Mouse (Mus musculus) cerebellum, adult 11 months (tissue): ENCODE measurements at regions not wholly inside any gene's neighbourhood (a gene's known extent, or its start where the extent isn't known, plus 50 kb on each side); places are given as distances from the start of the nearest gene placed in this dataset.

Experiments
- DNase-seq: peaks from one replicate; pipeline ENCODE4 v3.0.0; 2022

DNA sequence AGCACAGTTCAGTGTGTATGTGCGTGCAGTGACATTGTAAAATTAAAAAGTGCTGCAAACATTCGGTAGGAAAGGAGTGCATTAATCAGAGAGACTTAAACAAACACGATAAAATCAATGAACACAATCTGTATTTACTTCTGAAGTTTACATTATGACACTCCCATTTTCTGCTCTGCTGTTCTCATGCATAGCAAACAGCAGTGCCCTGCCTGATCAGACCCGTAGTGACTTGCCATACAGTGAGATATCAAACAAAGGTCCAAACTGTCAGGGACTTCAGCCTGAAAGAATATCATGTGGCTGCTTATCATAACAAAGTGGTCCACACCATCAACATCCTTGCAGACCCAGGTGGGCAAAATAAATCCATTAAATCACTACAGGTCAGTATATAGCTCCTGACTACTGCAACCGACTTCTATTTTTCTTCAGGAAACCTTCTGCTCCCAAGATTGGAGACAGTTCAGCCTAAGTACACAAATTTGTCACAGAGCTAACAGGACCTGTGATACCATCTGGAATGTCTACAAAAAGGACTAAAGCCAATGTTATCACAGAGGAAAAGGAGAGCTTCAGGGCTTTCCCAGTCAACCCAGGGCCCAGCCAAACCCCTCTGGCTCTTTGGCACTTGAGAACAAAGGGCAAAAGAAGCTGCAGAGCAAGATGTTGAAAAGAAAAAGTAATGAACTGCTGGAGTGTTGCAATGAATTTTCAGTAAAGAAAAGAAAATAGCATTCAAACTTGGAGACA lies 495.8 kb downstream of the Trib2 start:
- no peak for DNase-seq

DNA sequence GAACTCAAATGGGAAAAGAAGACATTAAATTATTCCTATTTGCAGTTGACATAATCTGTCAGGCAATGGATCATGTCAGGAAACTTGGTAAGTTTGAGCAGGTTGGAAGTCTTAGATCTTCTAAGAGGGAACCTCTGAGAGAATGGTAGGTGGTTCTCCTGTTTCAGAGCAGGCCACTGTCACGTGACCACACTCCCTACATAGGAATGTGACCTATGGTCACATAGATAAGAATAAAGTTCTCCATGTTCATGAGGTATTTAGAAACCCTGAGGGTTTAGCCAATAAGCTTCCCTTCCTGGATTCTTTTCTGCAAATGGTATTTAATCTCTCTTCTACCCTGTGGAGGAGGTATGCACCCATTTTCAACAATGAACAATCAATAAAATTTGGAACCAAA lies 497.1 kb downstream of the Trib2 start:
- DNase-seq, result no peak

DNA sequence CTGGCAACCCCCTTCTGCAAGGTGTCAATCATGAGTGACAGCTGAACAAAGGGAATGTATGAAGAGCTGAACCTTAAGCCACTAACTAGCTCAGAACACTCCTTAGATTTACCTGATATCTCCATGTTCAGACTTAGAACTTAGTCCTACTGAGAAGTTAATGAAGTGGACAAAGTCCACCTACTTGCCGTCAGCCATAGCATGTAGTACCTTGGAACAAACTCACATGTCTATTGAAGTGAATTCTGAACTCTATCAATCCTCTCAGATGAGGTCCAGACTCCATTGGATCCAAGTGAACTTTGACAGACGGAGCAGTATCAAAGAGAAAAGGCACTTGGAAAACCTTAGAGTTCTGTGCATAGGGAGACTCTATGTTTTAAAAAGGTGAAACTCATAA lies 521.8 kb downstream of the Trib2 start:
- DNase-seq, result no peak

DNA sequence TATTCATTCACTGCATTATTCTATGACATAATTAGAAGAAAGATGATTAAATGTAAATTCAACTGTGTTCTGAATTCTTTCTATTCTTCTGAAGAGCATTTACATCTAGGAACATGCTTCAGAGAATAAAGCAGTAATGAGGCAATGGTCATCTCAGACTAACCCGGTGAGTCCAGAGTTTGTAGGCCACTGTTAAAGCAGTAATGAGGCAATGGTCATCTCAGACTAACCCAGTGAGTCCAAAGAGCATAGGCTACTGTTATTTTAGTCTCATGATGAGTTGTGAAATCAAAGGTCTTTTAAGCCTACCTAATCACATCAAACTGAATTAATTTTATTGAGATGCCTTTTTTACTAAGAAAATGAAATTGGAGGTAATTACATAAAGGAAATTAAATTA lies 554.6 kb downstream of the Trib2 start:
- DNase-seq, result no peak

- DNase-seq, result no peak
Observed at GRCm38 (mm10) chr12:15261604-15262003, 555.1 kb downstream of the Trib2 start.

DNA sequence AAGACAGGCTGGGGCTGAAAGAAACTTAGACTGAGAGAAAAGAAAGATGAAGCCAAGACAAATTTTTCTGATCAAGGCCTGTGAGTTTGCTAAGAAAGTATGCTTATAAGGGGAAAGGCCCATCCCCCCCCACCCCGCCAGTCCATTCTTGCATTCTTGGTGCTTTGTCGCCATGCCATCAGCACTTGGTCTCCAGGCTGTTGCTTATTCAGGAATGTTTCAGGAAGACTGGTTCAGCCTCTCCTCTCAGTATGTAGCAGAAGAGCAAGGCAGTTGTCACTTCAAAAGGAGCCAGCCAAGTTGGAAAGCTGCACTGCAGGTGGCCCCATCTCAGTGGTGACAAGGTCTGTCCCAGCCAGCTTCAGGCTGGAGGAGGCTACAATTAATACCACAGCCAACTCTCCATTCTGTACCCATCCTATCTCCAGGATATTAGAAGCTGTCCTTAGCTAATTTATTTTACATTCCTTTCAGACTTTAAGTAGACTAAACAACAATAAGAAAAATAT lies 555.8 kb downstream of the Trib2 start:
- no peak for DNase-seq

- DNase-seq, result no peak
Observed at GRCm38 (mm10) chr12:15244966-15245365, 571.8 kb downstream of the Trib2 start.

GRCm38 (mm10) chr12:15222497-15223170 lies 594.1 kb downstream of the Trib2 start:
- DNase-seq, result no peak

- DNase-seq, result no peak
Observed at GRCm38 (mm10) chr12:15218504-15218903, 598.2 kb downstream of the Trib2 start.

DNA sequence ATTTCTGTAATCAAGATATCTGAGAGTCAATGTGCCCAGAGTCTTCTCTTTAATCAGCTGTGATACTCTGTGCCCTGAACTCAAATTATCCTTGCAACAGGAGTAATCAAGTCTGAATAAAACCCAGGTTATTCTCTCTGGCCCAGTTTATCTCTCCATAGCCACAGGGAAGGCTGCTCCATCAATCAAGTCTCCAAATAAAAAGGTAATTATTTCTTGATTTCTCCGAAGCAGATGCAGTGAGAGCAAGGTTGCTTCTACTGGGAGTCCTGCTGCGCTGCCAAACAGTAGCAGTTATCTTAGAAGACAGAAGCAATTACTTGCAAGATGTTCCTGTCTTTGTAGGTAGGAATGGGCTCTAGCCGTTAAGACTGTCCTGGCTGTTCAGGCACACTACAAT lies 600.5 kb downstream of the Trib2 start:
- no peak for DNase-seq

DNA sequence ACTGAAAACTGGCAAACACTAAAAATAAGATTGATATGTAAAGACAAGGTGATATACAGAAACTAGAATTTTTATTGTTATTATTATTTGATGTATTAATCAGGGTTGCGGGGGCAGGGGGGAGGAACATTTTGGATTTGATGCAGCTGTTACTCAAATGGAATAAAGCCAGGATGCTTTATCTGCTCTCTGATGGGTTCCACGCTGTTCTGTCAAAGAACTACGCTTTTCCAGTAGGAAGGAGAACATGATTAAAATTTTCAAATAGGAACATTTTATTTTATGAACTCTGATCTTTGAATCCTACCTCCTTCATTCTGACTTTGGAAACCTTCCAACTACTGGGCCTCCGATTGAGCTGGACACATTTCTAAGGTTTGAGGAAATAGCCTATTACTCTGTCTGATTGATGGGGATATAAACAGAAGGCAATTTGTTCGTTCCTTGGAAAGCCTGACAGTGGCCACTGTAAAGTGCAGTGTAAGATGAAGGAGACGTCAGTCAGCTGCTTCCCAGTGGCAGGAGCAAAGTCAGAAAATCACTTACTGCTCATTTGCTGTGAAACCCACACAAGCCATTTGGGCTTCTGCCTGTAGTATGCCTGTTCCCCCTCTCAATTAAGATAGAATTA lies 642.2 kb downstream of the Trib2 start:
- DNase-seq, result no peak

DNA sequence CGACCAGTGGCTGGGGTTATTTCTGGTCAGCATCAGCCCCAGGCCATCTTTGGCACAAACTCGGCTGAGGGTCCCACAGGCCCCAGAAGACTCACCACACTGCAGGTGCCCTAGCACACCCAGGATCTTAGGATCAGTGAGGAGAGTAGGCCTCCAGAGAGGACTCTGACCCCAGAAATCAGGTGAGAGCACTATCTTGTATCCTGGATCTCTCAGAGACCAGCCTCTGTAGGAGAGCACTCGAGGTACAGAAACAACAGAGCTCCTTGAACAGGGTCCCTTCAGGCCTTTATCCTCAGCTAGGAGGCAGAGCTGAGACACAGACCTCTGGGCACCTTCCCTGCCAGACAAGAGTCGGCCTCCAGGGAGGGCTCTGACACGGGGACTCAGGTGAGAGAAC lies 654.1 kb downstream of the Trib2 start:
- DNase-seq, result no peak

GRCm38 (mm10) chr12:15161864-15162263 lies 654.9 kb downstream of the Trib2 start:
- no peak for DNase-seq

GRCm38 (mm10) chr12:15160478-15160998 lies 656.2 kb downstream of the Trib2 start:
- DNase-seq, result no peak

- DNase-seq, result no peak
Observed at GRCm38 (mm10) chr12:15146398-15146797, 670.3 kb downstream of the Trib2 start.

DNA sequence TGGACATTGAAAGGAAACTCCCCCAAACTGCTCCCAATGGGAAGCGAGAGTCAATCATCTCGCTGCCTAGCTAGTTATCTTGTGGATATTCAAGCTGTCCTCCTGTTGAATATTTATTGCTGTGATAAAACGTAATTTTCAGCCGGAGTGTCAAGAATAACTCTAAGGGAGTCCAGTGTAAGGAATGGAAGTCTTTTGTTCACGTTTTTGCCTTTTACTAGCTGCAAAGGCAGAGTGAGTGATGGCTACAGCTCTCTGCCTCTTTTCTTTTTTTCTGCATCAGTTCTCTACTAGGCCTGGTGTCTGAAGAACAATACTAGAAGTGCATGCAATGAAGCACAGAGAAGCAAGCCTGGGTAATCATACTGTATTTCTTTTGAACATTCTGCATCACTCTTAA lies 679.7 kb downstream of the Trib2 start:
- DNase-seq, result no peak

DNA sequence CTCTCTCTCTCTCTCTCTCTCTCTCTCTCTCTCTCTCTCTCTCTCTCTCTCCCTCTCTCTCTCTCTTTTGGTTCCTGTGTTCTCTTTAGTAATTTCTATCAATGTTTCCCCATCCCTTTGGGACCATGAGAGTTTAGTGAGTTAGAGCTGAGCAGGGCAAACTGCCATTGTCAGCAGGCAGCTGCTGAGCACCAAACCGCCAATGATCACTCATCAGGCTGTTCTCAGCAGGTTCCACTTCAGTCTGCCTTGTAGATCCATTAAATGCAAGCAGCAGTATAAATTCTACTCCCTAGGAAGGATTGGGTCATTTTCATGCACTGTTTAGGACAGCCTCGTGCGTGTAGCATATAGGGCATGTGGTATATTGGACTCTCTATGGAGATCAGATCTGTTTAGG lies 692.5 kb downstream of the Trib2 start:
- no peak for DNase-seq

GRCm38 (mm10) chr12:15122586-15123212 lies 694.0 kb downstream of the Trib2 start:
- no peak for DNase-seq

GRCm38 (mm10) chr12:15115556-15115955 lies 701.2 kb downstream of the Trib2 start:
- no peak for DNase-seq

DNA sequence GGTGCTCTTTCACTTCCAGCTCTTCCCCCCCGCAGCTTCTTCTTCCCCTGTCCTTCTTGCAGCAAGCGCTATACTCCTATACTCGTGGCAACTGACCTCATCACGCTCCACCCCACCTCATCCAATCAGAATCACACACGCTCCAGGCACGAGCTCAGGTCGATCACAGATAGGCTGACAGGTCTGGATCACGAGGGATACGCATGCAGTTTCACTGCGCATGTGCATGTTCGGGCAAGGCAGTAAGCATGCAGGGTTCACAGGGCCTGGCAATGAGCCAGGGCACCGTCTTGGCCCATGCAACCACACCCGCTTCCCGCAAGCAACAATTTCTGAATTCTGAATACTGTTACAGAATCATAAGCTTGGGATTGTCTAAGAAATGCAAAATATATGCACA lies 701.9 kb downstream of the Trib2 start:
- no peak for DNase-seq

GRCm38 (mm10) chr12:15111049-15111448 lies 705.7 kb downstream of the Trib2 start:
- no peak for DNase-seq

- no peak for DNase-seq
Observed at GRCm38 (mm10) chr12:15104876-15105275, 711.8 kb downstream of the Trib2 start.

DNA sequence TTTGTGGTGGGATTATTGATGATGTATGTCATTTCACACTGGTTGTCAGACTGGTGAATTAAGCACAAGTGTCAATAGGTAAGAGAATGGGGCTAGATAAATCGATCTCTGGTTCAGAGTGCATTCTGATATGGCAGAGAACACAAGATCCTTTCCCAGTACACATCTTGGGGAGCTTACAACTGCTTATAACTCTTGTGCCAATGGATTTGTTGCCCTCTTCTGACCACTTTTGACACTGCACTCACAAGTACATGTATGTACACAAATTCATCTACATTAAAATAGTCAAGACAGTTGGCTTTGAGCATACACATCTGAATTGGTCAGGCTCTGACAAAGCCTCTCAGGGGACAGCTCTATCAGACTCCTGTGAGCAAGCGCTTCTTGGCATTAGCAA lies 738.1 kb downstream of the Trib2 start:
- no peak for DNase-seq
